Mouse (Mus musculus): ENCODE data around the gene Zbtb16.

The Zbtb16 gene

DNA sequence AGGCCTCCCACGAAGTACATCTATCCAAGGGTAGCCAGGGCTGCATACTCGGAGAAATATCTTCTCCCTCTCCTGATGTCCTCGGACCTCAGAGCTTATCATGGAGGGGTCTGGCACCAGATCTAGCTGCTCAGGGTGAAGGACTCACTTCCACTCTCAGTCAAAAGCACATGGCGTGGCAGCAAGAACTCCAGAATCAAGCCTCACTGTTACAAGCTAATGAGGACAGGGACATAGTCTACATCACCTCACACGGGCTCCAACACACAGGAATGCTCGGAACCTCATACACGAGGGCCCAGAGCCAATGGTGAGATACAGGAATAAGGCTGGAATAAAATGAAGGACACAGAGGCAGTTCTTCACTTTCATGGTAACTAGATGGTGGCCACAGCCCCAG, 7.2 kb downstream of the Zbtb16 start:
- ATAC-seq (ENCODE audit: insufficient number of reproducible peaks, low FRiP score, low TSS enrichment): no peak

DNA sequence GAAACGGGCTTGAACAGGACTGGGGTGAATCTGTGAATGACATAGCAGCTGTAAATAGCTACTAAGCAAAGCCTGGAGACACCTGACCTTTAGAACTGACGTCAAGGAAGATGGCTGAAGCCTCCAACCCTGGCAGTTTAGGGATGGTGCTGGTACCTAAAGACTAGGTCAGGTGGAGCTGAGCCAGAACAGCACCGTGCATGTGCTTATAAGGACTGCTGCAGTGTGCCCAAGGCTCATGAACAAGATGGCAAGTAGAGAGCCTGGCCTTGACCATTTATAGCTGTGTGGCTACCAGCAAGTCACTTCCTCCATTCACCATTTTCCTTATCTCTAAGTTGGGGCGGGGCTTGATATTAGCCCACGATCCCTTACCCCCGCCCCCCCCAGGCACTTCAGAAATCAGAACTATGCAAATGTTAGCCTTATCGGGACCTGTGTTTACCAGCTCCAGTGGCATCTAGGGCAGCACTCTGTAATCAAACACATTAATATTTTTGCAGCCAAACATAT, 9.6 kb downstream of the Zbtb16 start:
- ATAC-seq (ENCODE audit: insufficient number of reproducible peaks, low FRiP score, low TSS enrichment): no peak

GRCm38 (mm10) chr9:48824533-48825130, 11.4 kb downstream of the Zbtb16 start:
- no peak for ATAC-seq (ENCODE audit: insufficient number of reproducible peaks, low FRiP score, low TSS enrichment)

DNA sequence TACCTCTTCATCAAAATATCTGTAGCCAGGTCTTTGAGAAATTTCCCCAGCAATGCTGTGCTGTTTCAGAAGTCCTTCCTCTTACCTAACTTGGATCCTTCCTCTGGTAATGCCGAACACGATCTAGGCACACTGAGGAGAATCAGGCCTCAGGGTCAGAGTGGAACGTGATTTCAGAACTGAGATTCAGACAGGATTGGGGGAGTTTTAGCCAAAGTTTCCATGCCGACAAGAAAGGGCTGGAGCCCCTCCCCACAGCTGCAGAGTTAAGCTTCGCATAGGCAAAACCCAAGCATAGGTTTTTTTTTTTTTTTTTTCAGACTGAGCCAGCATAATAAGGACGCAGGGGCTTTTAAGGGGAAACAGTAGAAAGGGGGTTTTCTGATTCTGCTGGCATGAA, 12.2 kb downstream of the Zbtb16 start:
- ATAC-seq (ENCODE audit: insufficient number of reproducible peaks, low FRiP score, low TSS enrichment): no peak

DNA sequence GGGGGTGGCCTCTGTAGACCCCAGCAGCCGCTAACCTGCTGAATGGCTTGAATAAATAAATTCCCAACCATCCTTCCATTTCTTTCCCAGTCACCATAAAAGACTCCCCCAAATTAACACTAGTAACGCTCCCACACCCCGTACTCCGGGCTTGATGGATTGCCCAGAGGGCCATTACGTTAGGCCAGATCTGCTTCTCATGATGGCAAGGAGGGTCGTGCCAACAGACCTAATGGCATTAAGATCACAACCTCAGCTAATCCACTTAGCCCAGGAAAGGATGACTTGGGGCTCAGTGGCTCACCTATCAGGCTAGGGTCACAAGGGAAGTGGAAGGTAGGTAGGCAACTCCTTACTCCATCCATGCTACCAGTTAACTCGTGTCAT, 12.7 kb downstream of the Zbtb16 start:
- ATAC-seq (ENCODE audit: insufficient number of reproducible peaks, low FRiP score, low TSS enrichment): no peak

DNA sequence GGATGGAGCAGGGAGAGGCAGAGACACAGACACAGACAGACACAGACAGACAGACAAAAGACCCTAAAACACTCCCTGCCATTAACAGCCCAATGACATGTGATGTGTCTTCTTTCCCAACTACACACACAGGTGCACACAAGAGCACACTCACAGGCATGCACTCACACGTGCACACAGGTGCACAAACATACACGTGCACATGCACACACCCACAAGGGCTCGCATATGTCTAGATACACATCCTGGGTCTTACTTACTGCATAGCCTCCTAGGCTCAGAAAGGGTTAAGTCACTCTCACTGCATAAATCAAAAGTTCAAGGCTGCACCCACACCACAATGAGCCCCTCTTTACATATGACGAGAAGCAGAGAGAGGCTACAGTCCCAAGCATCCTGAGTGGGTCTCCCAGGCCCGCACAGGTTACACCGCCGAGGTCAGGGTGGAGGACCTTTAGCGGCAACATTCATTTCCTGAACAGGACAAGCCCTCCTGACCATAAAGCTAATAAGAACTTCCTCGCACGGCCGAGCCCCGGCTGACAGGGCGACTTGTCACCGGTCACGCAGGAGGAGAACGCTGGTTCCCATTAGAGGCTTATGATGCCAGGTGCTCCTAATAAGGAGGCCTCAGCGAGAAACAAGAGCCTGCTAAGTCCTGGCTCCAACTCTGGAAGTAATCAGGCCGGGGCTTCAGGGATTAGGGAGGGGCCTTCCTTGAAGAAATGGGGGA, 13.3 kb downstream of the Zbtb16 start:
- no peak for ATAC-seq (ENCODE audit: insufficient number of reproducible peaks, low FRiP score, low TSS enrichment)

DNA sequence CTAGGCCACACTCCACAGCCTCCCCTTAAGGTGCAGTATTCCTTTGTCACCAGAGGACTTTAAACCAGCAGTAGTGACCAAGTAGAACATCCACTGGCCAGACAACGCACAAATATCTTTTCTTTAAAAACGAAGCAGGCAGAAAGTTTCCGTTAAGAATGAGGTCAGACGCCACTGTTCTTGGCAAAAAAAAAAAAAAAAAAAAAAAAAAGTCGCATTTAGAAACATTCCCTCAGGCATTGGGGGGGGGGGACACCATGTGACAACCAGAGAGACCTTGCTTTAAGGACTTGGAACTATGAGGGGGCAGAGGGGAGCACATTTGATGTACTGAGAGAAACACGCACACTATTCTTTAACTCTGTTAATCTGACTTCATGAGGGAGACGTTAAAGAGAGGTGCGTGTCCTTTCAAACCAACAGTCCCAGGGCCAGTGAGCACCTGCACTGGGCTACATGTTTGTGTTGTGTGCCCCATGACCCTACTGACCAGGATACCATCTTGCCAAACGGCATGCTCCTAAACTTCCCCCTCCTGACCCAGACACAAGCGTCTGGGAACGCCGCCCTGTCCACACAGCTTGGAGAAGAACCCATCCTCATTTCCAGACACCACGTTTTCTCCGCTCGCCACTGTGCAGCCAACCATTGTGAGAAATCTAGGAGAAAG, 14.0 kb downstream of the Zbtb16 start:
- ATAC-seq (ENCODE audit: insufficient number of reproducible peaks, low FRiP score, low TSS enrichment): no peak

- no peak for ATAC-seq (ENCODE audit: insufficient number of reproducible peaks, low FRiP score, low TSS enrichment)
Observed at GRCm38 (mm10) chr9:48821431-48821830, 14.6 kb downstream of the Zbtb16 start.

DNA sequence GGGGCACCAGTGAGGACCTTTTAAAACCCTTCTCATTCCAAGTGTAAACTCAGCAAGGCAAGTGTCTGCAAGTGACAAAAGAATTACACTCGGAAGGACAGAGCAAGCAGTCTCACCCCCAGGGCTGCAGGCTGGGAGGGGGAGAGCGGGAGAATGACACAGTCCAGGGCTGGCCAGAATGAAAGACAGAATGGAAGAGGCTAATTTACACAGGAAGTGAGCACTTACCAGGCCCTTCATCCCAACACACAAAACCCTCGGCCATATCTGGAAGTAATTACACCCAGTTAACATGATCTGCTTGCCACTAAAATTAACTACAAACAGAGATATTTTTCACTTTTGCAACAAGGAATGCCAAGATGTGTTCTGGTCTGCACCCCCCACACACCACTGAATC, 15.2 kb downstream of the Zbtb16 start:
- ATAC-seq (ENCODE audit: insufficient number of reproducible peaks, low FRiP score, low TSS enrichment): no peak

DNA sequence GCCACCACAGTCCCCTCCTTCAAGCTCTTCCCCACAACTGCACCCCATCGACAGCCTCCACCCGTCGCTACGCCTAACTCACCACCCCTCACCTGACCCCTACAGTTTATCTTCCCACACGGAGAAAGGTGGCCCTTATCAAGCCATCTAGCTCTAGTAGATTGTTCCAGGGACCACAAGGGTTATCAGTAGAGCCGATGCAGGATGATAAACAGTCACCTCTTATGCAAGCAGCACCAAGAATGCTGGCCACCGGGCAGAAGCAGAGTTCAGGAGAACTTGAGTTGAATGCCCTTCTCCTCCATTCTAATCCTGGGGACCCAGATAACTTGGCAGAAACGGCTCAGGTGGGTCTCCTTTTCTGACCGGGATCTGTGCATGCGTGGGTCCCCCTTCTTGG, 16.3 kb downstream of the Zbtb16 start:
- no peak for ATAC-seq (ENCODE audit: insufficient number of reproducible peaks, low FRiP score, low TSS enrichment)

DNA sequence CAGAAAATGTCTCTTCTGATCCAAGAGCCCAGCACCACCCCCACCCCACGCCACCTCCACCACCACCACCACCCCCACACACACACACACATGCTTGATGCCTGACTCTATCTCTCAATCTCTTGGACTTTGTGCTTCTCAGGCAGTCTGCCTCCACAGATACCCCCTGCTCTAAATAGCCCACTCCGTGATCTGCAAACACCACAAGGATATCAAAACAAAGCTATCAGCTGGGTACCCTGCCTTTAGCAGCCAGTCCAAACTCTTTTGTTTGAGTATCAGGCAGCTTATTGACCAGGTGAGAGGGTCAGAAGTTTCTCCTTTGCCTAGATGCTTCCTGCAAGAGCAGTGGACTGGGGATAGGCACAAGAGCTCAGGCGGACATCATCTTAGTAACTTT, 16.9 kb downstream of the Zbtb16 start:
- no peak for ATAC-seq (ENCODE audit: insufficient number of reproducible peaks, low FRiP score, low TSS enrichment)

DNA sequence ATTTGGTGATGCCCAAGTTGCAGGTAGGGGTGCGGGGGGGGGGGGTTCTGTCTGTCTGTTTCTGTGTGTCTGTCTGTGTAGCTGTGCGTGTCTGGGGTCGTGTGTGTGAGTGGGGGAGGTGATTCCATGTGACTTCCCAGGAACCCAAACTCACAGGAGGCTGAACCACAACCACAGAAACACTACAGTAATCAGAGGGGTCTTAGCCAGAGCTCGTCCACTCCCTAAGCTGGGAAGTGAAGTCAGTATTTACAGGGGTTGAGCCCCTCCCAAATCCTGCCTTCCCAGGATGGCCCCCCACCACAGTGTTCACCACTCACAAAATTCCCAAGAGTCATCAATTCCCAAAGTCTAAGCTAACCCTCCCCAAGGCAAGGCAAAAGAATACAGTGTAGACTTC, 18.1 kb downstream of the Zbtb16 start:
- no peak for ATAC-seq (ENCODE audit: insufficient number of reproducible peaks, low FRiP score, low TSS enrichment)

GRCm38 (mm10) chr9:48817399-48817793, 18.6 kb downstream of the Zbtb16 start:
- ATAC-seq (ENCODE audit: insufficient number of reproducible peaks, low FRiP score, low TSS enrichment): no peak

DNA sequence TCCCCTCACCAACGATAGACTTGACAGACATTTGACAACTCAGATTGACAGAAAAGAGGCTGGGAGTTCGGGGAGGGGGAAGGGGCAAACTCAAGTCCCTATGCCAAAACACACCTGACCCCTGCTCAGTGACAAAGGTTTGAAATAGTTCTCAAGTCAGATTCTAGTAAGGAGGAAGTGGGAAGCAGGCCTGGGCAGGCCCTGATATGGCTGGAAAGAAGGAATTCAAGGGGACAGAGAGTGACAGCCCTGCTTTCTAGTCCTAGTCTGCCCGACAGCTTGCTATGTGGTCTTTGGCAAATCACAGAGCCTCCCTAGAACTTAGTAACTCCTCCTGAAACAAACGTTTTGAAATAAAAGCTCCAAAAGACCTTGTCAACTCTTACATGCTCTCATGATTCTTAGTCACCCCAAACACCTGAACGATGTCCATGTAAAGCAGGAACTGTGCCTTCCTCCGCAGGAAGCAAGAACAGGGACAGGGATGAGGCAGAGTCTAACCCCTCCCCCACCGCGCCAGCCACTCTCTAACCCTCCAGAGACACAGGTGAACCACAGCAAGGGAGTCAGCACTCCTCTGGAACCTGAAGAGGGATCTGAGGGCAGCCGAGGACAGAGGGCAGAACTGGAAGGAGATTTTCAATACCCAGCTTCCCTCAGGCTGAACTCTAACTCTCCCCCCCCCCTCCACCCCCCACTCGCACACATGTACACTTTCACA, 19.2 kb downstream of the Zbtb16 start:
- ATAC-seq (ENCODE audit: insufficient number of reproducible peaks, low FRiP score, low TSS enrichment): no peak

DNA sequence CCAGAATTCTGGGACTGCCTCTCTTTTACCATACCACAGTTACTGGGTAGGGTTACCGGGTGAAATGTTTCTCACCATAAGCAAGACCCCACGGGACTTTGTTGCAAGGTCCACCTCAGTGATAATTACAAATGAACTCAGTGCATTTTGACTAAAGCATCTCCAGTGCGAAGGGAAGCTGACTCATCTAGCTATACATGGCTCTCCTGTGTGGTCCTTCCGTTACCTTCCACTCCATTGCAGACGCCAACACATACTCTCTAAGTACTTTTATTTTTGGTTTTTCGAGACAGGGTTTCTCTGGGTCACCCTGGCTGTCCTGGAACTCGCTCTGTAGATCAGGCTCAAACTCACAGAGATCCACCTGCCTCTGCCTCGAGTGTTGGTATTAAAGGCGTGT, 19.9 kb downstream of the Zbtb16 start:
- ATAC-seq (ENCODE audit: insufficient number of reproducible peaks, low FRiP score, low TSS enrichment): no peak

- ATAC-seq (ENCODE audit: insufficient number of reproducible peaks, low FRiP score, low TSS enrichment): no peak
Observed at GRCm38 (mm10) chr9:48814881-48815495, 21.0 kb downstream of the Zbtb16 start.

- ATAC-seq (ENCODE audit: insufficient number of reproducible peaks, low FRiP score, low TSS enrichment): no peak
Observed at GRCm38 (mm10) chr9:48813960-48814880, 21.8 kb downstream of the Zbtb16 start.

DNA sequence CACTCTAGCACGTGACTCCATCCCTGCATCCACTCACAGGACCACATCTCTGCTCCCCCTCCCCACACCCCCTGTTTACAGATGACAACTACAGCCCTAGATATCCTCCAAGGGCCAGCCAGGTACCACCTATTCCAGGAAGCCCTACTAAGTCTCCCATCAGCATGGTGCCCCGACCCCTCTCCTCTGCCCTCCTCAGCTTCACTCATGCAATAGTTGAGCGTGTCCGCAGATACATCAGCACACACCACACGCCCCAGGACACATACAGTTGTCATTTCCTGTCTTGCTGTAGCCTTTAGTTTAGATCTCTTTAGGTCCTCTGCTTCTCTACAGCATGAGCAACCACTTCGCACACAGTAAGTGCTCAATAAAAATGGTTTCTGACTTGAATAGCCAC, 23.7 kb downstream of the Zbtb16 start:
- no peak for ATAC-seq (ENCODE audit: insufficient number of reproducible peaks, low FRiP score, low TSS enrichment)

GRCm38 (mm10) chr9:48806591-48806990, 29.4 kb downstream of the Zbtb16 start:
- no peak for ATAC-seq (ENCODE audit: insufficient number of reproducible peaks, low FRiP score, low TSS enrichment)

DNA sequence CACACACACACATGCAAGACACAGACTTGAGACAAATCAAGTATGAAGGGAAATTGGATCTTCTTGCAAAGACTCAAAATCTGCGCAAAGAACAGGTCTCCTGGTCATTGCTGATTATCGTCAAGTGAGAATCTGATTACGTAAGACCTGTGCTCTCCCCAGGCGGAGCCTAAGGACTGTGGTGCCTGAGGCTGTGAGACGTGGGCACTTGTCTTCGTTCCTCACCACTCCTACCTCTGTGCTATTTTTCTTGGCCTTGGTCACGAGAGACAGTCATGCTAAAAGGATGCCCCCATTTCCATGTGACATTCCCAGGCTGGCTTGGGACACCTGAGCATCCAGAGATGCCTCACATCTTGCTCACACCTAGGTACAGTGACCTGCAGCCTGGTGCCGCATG, 30.2 kb downstream of the Zbtb16 start:
- ATAC-seq (ENCODE audit: insufficient number of reproducible peaks, low FRiP score, low TSS enrichment): no peak
